Mouse (Mus musculus) testis, adult 2 months (tissue): ENCODE measurements around the gene Lmcd1.

ENCODE experiments used
- CTCF ChIP-seq: fragments of 200-500 bp; IDR thresholded peaks from 2 replicates; pipeline ENCODE4 v1.5.1; 2012; ENCODE audit warnings: low read depth, mild to moderate bottlenecking, inconsistent platforms, low read length, moderate library complexity; ENCODE audit not compliant: control insufficient read depth, insufficient read depth, insufficient replicate concordance
- POLR2A ChIP-seq: fragments of 200-500 bp; IDR thresholded peaks from 2 replicates; pipeline ENCODE4 v1.6.1; 2012; ENCODE audit warnings: low read depth, mild to moderate bottlenecking, inconsistent platforms, low read length, moderate library complexity; ENCODE audit not compliant: control insufficient read depth

DNA sequence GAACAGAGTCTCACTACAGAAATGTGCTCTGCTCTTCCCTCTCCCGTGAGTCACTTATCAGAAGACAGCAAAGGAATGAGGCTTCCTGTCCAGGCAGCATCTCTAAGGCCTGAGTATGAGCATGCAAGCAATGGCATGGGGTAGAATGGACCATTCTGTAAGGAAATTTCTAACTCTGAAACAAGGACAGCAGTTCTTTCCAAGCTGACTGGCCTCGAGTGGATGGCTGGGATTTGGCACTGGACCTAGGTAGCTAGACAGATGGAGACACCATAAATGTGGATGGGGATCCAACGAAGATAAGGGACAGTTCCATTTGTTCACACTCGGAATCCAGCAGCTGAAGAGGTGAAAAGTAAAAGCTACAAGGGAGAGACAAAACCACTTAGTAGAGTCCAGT lies 17.6 kb downstream of the Lmcd1 start:
- TF ChIP-seq CTCF, result no peak
- no peak for TF ChIP-seq POLR2A
